Mouse (Mus musculus) spleen, adult 10 weeks (tissue): ENCODE results near the gene Zdhhc17. TPM values are rescaled to one million over a fixed set of nuclear protein-coding genes. Genes with fewer than 3 reads are reported as not detected.

Experiments
- polyA plus RNA-seq: library from polyadenylated mRNA; stranded (reverse); fragments of 350-450 nt; fragmentation: Illumina TruSeq; extraction: RNeasy Lipid Tissue Mini Kit (QIAGEN cat#74804); gene quantifications from one replicate; pipeline ENCODE4 v1.2.3, GENCODE M21; 2015; ENCODE audit warnings: low replicate concordance; ENCODE audit not compliant: insufficient read depth

The Zdhhc17 gene
- polyA plus RNA-seq: 53.5 TPM

DNA sequence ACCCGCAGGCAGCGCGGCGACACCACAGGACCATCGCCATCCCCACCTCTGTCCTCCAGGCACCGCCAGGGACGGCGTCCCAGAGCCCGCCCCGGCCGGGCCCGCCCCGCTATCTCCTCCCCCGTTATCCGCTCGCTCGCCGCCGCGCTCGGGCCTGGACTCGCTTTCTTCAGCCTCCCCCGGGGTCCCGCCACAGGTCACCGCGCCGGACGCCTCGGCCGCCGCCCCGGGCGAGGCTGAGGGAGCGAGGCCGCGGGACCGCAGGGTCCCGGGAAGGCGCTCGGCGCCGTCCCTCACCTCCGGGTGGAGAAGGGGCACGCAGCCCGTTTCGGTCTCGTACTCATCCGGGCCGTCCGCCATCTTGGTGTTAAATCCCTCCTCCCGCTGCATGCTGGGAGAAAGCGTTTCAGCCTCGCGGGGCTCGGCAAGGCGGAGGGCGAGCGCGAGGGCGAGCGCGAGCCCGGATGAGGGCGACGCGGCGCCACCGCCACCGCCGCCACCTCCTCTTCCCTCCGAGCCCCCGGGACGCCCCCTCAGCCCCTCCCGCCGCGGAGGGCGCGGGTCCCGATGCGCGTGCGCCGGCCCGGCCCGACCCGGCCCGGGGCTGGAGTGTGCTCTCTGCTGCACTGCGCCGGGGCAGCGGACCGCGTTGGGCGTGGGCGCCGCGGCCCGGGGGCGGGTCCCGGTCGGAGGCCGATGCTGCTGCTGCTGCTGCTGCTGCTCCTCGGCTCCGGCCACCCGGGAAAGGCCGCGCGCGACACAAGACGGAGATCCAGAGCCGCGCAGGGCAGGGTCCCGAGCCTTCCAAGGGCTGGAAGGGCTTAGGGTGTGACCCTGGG lies at the start of gene Zdhhc17:
TSS of gene Zdhhc17 (minus strand) at position 500 of the 839 bp plus-strand sequence.

GRCm38 (mm10) chr10:110919531-110920343 lies 90.2 kb downstream of the Zdhhc17 start, which contains the start of gene Csrp2:
Gene Csrp2, plus strand, starts transcription at chr10:110919789.

Other genes starting within 250 kb of the Zdhhc17 start
- gene Csrp2, start 90.4 kb downstream of the Zdhhc17 start, polyA plus RNA-seq: 22.5 TPM
- gene Osbpl8, start 154.6 kb upstream of the Zdhhc17 start, polyA plus RNA-seq: 63.2 TPM